Mouse (Mus musculus) small intestine, adult 10 weeks (tissue): ENCODE data around the gene Spire2. TPM values are rescaled to one million over a fixed set of nuclear protein-coding genes. Genes with fewer than 3 reads are reported as not detected.

Source experiments
- polyA plus RNA-seq: library from polyadenylated mRNA; stranded (reverse); fragments of 350-450 nt; fragmentation: Illumina TruSeq; extraction: RNeasy Lipid Tissue Mini Kit (QIAGEN cat#74804); gene quantifications from one replicate; pipeline ENCODE4 v1.2.3, GENCODE M21; 2014; ENCODE audit warnings: low replicate concordance

The Spire2 gene
- 0.26 TPM for polyA plus RNA-seq

GRCm38 (mm10) chr8:123332262-123333090 is at the start of gene Spire2:
TSS of gene Spire2 (plus strand) at chr8:123332713.

DNA sequence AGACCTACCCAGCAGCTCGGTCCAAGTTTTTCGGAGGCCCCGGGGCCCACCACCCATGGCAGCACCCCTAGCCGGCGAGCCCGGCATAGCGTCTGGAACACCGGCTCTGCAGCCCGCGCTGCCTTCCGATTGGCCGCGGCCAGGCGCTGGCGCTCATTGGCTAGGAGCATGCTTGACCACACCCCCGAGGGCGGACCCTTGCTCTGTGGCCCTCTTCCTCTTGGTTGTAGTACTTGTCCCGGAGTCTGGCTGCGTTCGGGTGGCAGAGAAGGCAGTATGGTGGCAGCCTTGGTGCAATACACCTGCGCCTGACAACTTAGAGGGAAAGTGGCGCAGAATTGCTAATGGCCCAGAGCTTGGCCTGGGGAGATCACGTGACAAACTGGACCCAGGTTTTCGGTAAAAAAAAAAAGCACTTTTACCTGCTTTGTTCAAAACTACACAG is 14.0 kb upstream of the Spire2 start, which contains the start of gene Fanca:
Fanca (minus strand) TSS at position 110 of the 445 bp plus-strand sequence.

DNA sequence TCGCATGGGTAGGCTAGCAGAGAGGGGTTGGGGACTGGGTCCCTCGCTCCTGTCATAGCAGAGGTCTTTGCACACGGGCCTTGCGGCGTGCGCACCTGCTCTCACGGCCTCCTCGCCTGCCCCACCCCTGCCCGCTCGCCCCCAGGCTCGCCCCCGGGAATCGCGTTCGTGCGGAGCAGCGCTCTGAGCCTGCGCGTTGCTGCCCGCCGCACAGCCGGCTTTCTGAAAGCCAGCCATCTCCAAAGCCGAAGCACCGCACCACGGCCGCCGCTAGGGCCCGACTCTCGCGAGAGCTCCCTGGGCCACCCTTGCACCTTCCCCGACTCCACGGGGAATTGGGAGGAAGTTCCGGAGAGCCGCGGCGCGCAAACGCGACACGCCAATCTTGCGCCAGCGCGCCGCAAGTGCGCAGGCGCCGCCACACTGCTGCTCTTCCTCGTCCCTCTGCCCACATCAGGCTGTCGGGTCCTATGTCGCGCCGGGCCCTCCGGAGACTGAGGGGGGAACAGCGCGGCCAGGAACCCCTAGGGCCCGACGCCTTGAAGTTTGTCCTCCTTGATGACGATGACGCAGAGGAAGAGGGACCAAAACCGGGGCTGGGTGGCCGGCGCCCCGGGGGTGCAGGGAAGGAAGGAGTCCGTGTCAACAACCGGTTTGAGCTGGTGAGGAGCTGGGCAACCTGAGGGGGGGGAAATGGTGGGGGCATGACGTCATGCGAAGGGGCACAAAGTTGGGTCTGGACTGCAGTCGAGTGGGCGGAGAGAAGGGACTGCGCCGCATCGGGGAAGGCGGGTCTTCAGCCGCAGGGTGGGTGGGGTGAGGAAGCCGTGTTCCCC is 41.1 kb downstream of the Spire2 start, which contains the start of gene Tcf25:
Tcf25 (plus strand) TSS at position 351 of the 836 bp plus-strand sequence.

GRCm38 (mm10) chr8:123406786-123407185 is 74.3 kb downstream of the Spire2 start, which contains the start of gene Mc1r:
TSS of gene Mc1r (plus strand) at chr8:123407107.

GRCm38 (mm10) chr8:123411246-123411645 is 78.7 kb downstream of the Spire2 start, which contains the start of gene Tubb3:
TSS of gene Tubb3 (plus strand) at chr8:123411424.

Other genes starting within 250 kb of the Spire2 start
- gene Rpl13, start 230.4 kb upstream of the Spire2 start, polyA plus RNA-seq, result 16.3 TPM
- not detected for gene Cpne7, start 215.3 kb upstream of the Spire2 start, polyA plus RNA-seq
- not detected for gene Sult5a1, start 174.4 kb upstream of the Spire2 start, polyA plus RNA-seq
- gene Dpep1, start 146.5 kb upstream of the Spire2 start, polyA plus RNA-seq, result 22.8 TPM
- 4.3 TPM for gene Chmp1a, start 120.0 kb upstream of the Spire2 start, polyA plus RNA-seq
- not detected for gene Spata33, start 119.9 kb upstream of the Spire2 start, polyA plus RNA-seq
- gene Cdk10, start 107.9 kb upstream of the Spire2 start, polyA plus RNA-seq, result 1.6 TPM
- gene Spata2l, start 96.5 kb upstream of the Spire2 start, polyA plus RNA-seq, result not detected
- 1.4 TPM for gene Zfp276, start 78.5 kb upstream of the Spire2 start, polyA plus RNA-seq
- gene Vps9d1, start 78.4 kb upstream of the Spire2 start, polyA plus RNA-seq, result 0.89 TPM
- gene Fanca, start 14.1 kb upstream of the Spire2 start, polyA plus RNA-seq, result 0.89 TPM
- gene Tcf25, start 41.0 kb downstream of the Spire2 start, polyA plus RNA-seq, result 128 TPM
- not detected for gene Mc1r, start 74.4 kb downstream of the Spire2 start, polyA plus RNA-seq
- 0.30 TPM for gene Tubb3, start 78.7 kb downstream of the Spire2 start, polyA plus RNA-seq
- gene Def8, start 90.8 kb downstream of the Spire2 start, polyA plus RNA-seq, result 1.8 TPM
- gene Afg3l1, start 145.2 kb downstream of the Spire2 start, polyA plus RNA-seq, result 3.5 TPM
- gene Dbndd1, start 182.8 kb downstream of the Spire2 start, polyA plus RNA-seq, result not detected
- gene Gas8, start 186.1 kb downstream of the Spire2 start, polyA plus RNA-seq, result 0.48 TPM